Mouse (Mus musculus): ENCODE measurements around the gene Rnf144a. TPM values are rescaled to one million over a fixed set of nuclear protein-coding genes. Genes with fewer than 3 reads are reported as not detected.

Gene Rnf144a
- polyA plus RNA-seq, 1 experiment from 2014 or later: 52.7 TPM

DNA sequence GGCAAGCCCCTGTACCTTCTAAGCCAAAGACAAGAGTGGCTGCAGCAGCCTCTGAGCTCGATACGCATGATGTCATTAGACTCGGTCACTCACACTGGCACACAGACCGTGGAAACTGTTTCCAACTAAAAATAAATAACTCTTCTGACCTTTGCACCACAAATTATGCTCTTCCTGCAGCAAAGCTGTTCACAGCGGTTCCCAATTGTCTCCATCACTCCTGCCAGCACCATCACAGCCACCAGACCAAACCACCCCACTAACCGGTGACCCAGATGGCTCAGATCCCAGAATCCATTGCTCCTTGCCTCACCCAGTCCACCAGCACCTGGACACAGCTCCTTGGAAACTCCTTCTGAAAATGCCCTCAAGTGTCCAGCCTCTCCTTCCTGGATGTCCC lies 27.5 kb downstream of the Rnf144a start:
- Histone ChIP-seq H3K27me3 (no peaks in the 10 kb centered on the region), H3K4me2 (no peak overlapping the region), H3K4me1 (peaks cover 30% of the 10 kb centered on the region), H3K4me3 (no peak overlapping the region), H3K9ac (no peak overlapping the region), H3K27ac (0 out of 2 replicates have a peak overlapping the region, but pooled peaks have one; percentile 51), H3K9me3 (no peaks in the 10 kb centered on the region), H3K36me3 (peaks cover 39% of the 10 kb centered on the region)
- ATAC-seq (ENCODE audit: borderline replicate concordance, extremely low read depth, low FRiP score, low TSS enrichment): no peak
- 41% methylated on average over 6 of the region's 6 CpGs for WGBS

GRCm38 (mm10) chr12:26386947-26387346 lies 28.1 kb downstream of the Rnf144a start:
- H3K36me3 ChIP-seq: peaks cover 40% of the 10 kb centered on the region
- no peaks in the 10 kb centered on the region for H3K9me3 ChIP-seq
- ATAC-seq (ENCODE audit: borderline replicate concordance, extremely low read depth, low FRiP score, low TSS enrichment): peak; percentile 66; the same call in 1 of the 2 replicates
- H3K9ac ChIP-seq: no peak overlapping the region
- no peak overlapping the region for H3K4me2 ChIP-seq
- peak overlapping the region; percentile 51 for H3K27ac ChIP-seq
- H3K4me1 ChIP-seq: peaks cover 30% of the 10 kb centered on the region
- no peaks in the 10 kb centered on the region for H3K27me3 ChIP-seq
- no peak overlapping the region for H3K4me3 ChIP-seq
- 58% methylated on average over 9 of the region's 9 CpGs for WGBS

- Histone ChIP-seq H3K9ac (no peak overlapping the region), H3K4me1 (peaks cover 33% of the 10 kb centered on the region), H3K27me3 (no peaks in the 10 kb centered on the region), H3K4me2 (no peak overlapping the region), H3K36me3 (peaks cover 40% of the 10 kb centered on the region), H3K27ac (peak overlapping the region; percentile 51), H3K4me3 (no peak overlapping the region), H3K9me3 (no peaks in the 10 kb centered on the region)
- no peak for ATAC-seq (ENCODE audit: borderline replicate concordance, extremely low read depth, low FRiP score, low TSS enrichment)
- 53% methylated on average over 2 of the region's 2 CpGs for WGBS
These were observed 28.9 kb downstream of the Rnf144a start for GRCm38 (mm10) chr12:26386189-26386588.

- Histone ChIP-seq H3K4me2 (no peak overlapping the region), H3K9me3 (no peaks in the 10 kb centered on the region), H3K27ac (peak overlapping the region; percentile 51), H3K9ac (no peak overlapping the region), H3K36me3 (peaks cover 40% of the 10 kb centered on the region), H3K4me3 (no peak overlapping the region), H3K27me3 (no peaks in the 10 kb centered on the region), H3K4me1 (peaks cover 38% of the 10 kb centered on the region)
- WGBS: 61% methylated on average over 6 of the region's 6 CpGs
- no peak for ATAC-seq (ENCODE audit: borderline replicate concordance, extremely low read depth, low FRiP score, low TSS enrichment)
These were observed 29.3 kb downstream of the Rnf144a start for GRCm38 (mm10) chr12:26385735-26386134.

GRCm38 (mm10) chr12:26381730-26382129 lies 33.3 kb downstream of the Rnf144a start:
- Histone ChIP-seq H3K27ac (peak overlapping the region; percentile 20), H3K9me3 (no peaks in the 10 kb centered on the region), H3K36me3 (peaks cover 17% of the 10 kb centered on the region), H3K4me2 (no peak overlapping the region), H3K4me1 (peaks cover 40% of the 10 kb centered on the region), H3K9ac (no peak overlapping the region), H3K4me3 (no peak overlapping the region), H3K27me3 (no peaks in the 10 kb centered on the region)
- 42% methylated on average over 8 of the region's 8 CpGs for WGBS
- ATAC-seq (ENCODE audit: borderline replicate concordance, extremely low read depth, low FRiP score, low TSS enrichment): peak; percentile 20; the same call in 1 of the 2 replicates

DNA sequence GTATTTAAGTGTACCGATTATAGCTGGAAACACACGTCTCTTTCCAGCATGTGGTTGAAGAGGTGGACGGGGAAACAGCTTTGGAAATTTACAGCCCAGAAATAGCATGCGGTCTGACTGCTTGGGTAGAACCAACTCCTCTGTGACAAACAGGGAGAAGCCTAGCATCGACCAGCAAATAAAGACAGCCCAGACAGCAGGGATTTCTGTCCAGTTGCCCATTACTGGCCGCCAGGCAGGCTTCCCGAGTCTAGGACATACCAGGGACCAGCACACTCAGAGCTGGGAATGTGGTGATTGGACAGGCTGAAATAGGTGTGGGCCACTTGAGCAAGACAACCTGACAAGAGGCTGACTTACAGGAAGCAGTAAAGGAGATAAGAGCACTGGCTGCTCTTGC lies 35.3 kb downstream of the Rnf144a start:
- Histone ChIP-seq H3K27me3 (no peaks in the 10 kb centered on the region), H3K9ac (no peak overlapping the region), H3K27ac (no peak overlapping the region), H3K4me2 (no peak overlapping the region), H3K4me1 (peaks cover 26% of the 10 kb centered on the region), H3K4me3 (no peak overlapping the region), H3K36me3 (peaks cover 12% of the 10 kb centered on the region), H3K9me3 (no peaks in the 10 kb centered on the region)
- ATAC-seq (ENCODE audit: borderline replicate concordance, extremely low read depth, low FRiP score, low TSS enrichment): no peak
- whole genome bisulfite sequencing: 60% methylated on average over 7 of the region's 7 CpGs

DNA sequence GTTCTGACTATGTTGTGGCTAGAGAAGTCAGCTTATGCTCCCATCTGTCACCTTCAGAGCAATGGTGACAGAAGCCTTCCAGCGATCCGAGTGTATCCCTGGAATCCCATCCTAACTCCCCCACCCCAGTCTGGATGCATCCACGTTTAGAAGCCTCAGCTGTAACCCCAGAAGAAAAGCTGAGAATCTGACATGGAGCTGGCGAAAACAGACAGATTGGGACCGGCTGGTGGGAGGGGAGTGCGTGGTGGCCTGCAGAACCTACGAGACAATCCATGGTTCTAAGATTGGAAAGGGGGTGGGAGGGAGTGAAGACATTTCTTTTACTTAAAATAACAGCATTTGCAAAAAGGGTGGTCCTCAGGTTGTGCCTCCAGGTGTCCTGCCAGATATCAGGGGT lies 37.4 kb downstream of the Rnf144a start:
- 65% methylated on average over 7 of the region's 7 CpGs for WGBS
- 0 out of 2 replicates have a peak overlapping the region, but pooled peaks have one; percentile 9 for H3K27ac ChIP-seq
- H3K9me3 ChIP-seq: no peaks in the 10 kb centered on the region
- peaks cover 2% of the 10 kb centered on the region for H3K36me3 ChIP-seq
- H3K4me3 ChIP-seq: no peak overlapping the region
- no peaks in the 10 kb centered on the region for H3K27me3 ChIP-seq
- H3K4me2 ChIP-seq: no peak overlapping the region
- H3K4me1 ChIP-seq: peaks cover 26% of the 10 kb centered on the region
- no peak overlapping the region for H3K9ac ChIP-seq
- ATAC-seq (ENCODE audit: borderline replicate concordance, extremely low read depth, low FRiP score, low TSS enrichment): no peak

DNA sequence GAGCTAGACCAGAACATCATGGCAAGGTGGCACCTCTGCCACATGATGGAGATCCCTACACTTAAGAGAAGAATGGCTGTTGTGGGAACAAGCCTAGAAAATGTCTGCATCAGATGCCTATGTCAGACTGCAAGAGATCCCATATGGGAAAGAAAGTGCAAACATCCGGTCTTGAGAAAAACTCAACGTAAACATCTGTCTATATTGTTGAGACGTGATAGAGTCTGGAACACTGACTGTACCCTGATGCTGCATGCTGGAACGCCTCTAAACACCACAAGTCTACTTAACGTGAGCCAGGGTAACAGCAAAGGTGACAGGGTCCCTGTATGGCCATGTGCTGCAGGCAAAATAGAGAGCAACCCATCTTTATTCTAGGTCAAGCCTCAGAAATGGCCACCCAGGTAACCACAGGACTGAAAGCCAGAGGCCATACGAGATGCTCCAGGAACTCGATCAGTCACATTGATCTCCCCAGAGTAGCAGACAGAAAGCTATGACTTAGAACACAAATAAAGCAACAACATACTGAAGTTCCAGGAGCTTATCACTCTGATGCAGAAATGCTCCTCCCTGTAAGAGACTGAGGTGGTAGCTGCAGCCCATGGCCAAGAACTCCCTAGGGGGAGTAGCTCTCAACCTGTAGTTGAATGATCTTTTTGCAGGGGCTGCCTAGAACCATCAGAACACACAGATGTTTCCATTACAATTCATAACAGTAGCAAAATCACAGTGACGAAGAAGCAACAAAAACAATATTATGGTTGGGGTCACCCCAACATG lies 38.3 kb downstream of the Rnf144a start:
- peaks cover 26% of the 10 kb centered on the region for H3K4me1 ChIP-seq
- ATAC-seq (ENCODE audit: borderline replicate concordance, extremely low read depth, low FRiP score, low TSS enrichment): peak; percentile 49; the same call in 1 of the 2 replicates
- H3K27ac ChIP-seq: 0 out of 2 replicates have a peak overlapping the region, but pooled peaks have one; percentile 9
- no peak overlapping the region for H3K9ac ChIP-seq
- no peaks in the 10 kb centered on the region for H3K27me3 ChIP-seq
- no peak overlapping the region for H3K4me2 ChIP-seq
- 61% methylated on average over 8 of the region's 8 CpGs for WGBS
- no peaks in the 10 kb centered on the region for H3K9me3 ChIP-seq
- H3K4me3 ChIP-seq: no peak overlapping the region
- H3K36me3 ChIP-seq: no peaks in the 10 kb centered on the region

DNA sequence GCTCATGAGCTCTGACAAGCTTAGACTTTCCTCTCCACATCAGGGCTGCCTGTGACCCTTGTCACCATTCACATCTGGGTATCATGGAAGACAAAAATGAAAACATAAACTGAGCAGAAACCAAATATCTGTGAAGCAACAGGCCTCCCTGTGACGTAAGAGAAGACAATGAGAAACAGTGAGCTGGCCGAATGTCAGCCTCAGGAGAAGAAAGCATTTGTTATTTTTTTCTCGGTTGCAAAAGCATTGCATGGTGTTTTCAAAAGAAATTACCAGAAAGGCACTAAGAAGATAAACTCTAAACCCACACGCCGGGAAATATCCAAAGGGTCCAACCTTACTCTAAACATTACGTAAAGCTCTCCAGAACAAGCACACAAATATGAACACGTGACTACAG lies 41.3 kb downstream of the Rnf144a start:
- no peaks in the 10 kb centered on the region for H3K36me3 ChIP-seq
- no peak for ATAC-seq (ENCODE audit: borderline replicate concordance, extremely low read depth, low FRiP score, low TSS enrichment)
- 63% methylated on average over 7 of the region's 7 CpGs for WGBS

DNA sequence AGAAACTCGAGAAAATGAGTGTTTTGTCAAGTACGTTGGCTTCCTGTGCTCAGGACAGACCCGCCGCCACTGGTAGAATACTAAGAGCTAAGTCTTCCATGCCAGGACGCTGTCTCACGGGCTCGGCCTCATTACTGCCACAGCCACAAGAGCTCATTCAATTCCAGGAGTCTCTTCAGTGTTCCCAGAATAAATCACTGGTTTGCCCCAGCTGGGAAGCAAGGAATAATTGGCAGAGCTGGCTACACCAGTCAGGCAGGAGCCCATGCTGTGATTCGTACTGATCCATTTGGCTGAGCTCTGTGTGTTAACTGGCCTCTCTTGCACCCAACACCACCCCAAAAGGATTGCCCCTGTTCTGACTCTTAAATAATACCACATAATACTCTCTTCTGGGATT lies 45.0 kb downstream of the Rnf144a start:
- 85% methylated on average over 8 of the region's 8 CpGs for WGBS
- H3K27me3 ChIP-seq: no peaks in the 10 kb centered on the region
- no peak overlapping the region for H3K9ac ChIP-seq
- H3K4me3 ChIP-seq: no peak overlapping the region
- no peaks in the 10 kb centered on the region for H3K9me3 ChIP-seq
- ATAC-seq (ENCODE audit: borderline replicate concordance, extremely low read depth, low FRiP score, low TSS enrichment): no peak
- H3K36me3 ChIP-seq: no peaks in the 10 kb centered on the region
- no peak overlapping the region for H3K4me2 ChIP-seq
- H3K4me1 ChIP-seq: peaks cover 27% of the 10 kb centered on the region
- no peak overlapping the region for H3K27ac ChIP-seq

More for the DNA sequence above, 41.3 kb downstream of the Rnf144a start:
- Histone ChIP-seq H3K9ac (no peak overlapping the region), H3K9me3 (no peaks in the 10 kb centered on the region), H3K27me3 (no peaks in the 10 kb centered on the region), H3K4me3 (no peak overlapping the region), H3K4me2 (no peak overlapping the region), H3K27ac (no peak overlapping the region), H3K4me1 (peaks cover 5% of the 10 kb centered on the region; the same call in 1 of the 2 replicates)

GRCm38 (mm10) chr12:26367361-26367760 lies 47.7 kb downstream of the Rnf144a start:
- Histone ChIP-seq H3K27ac (0 out of 2 replicates have a peak overlapping the region, but pooled peaks have one; percentile 38), H3K4me1 (peaks cover 35% of the 10 kb centered on the region), H3K36me3 (no peaks in the 10 kb centered on the region), H3K27me3 (no peaks in the 10 kb centered on the region), H3K9ac (no peak overlapping the region), H3K9me3 (no peaks in the 10 kb centered on the region), H3K4me3 (no peak overlapping the region), H3K4me2 (no peak overlapping the region)
- ATAC-seq (ENCODE audit: borderline replicate concordance, extremely low read depth, low FRiP score, low TSS enrichment): 0 out of 2 replicates have a peak, but pooled peaks have one; percentile 25
- WGBS: 77% methylated on average over 2 of the region's 2 CpGs

- peak overlapping the region; percentile 38 for H3K27ac ChIP-seq
- WGBS: 64% methylated on average over 4 of the region's 4 CpGs
These were observed 48.7 kb downstream of the Rnf144a start for GRCm38 (mm10) chr12:26366372-26366771.

More at GRCm38 (mm10) chr12:26366372-26366771, 48.7 kb downstream of the Rnf144a start:
- H3K9ac ChIP-seq: no peak overlapping the region
- no peaks in the 10 kb centered on the region for H3K36me3 ChIP-seq
- no peaks in the 10 kb centered on the region for H3K9me3 ChIP-seq
- H3K4me3 ChIP-seq: no peak overlapping the region
- no peak overlapping the region; the same call in 1 of the 2 replicates for H3K4me2 ChIP-seq
- H3K27me3 ChIP-seq: no peaks in the 10 kb centered on the region
- peaks cover 35% of the 10 kb centered on the region for H3K4me1 ChIP-seq
- ATAC-seq (ENCODE audit: borderline replicate concordance, extremely low read depth, low FRiP score, low TSS enrichment): no peak

Measured in lung, embryonic 15.5 days (tissue).